Mouse (Mus musculus) CD4-positive, CD25-positive, alpha-beta regulatory T cell, adult 9 weeks (primary cell): Measurements from ENCODE around the gene Mkrn1. TPM values are rescaled to one million over a fixed set of nuclear protein-coding genes. Genes with fewer than 3 reads are reported as not detected.

Experiments used
- polyA plus RNA-seq: library from polyadenylated mRNA; unstranded; fragments of 100-300 nt; shearing (Covaris generic); gene quantifications from one replicate; pipeline ENCODE4 v1.2.1, GENCODE M21; 2017

The Mkrn1 gene
- polyA plus RNA-seq = 110 TPM

DNA sequence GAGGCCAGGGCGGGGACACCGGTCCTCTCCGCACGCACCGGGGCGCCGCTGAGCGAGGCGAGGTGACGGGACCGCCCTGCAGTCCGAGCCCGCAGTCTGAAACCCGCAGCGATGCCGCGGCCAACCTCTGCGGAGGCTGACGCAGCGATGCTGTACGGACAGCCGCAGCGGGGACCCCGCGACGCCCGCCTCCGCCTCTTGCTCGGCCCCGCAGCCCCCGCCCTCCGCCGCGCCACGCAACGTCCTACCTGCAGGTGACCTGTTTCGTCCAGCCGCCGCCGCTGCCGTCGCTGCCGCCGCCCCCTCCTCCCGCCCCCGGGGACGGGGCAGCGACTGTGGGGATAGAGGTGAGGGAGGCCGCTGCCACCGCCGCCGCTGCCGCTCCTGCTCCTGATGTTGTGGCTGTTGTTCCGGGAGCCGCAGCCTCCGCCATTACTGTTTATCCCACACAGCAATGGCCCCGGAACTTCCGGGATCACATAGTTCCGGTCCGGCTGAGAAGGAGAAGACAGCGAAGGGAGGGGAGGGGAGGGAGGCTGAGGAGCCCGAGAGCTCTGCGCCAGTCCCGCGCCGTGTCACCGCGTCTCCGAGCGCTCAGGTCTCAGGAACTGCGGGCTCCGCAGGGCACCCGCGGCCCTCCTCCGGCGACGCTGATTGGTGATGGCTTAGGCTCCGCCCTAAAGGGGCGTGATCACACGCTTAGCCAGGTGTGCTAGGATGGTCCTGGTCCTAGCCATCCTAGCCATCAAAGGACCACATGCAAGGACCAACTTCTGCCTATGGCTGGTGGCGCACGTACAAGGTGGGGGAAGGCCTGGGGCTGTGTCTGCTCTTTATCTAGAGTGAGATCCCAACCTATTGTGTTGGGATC lies at the start of gene Mkrn1:
Gene Mkrn1, minus strand, starts transcription at position 612 of the 871 bp plus-strand sequence.

GRCm38 (mm10) chr6:39381125-39381880 lies 39.0 kb downstream of the Mkrn1 start, which contains the start of gene Rab19:
Rab19 (plus strand) TSS chr6:39381175.

DNA sequence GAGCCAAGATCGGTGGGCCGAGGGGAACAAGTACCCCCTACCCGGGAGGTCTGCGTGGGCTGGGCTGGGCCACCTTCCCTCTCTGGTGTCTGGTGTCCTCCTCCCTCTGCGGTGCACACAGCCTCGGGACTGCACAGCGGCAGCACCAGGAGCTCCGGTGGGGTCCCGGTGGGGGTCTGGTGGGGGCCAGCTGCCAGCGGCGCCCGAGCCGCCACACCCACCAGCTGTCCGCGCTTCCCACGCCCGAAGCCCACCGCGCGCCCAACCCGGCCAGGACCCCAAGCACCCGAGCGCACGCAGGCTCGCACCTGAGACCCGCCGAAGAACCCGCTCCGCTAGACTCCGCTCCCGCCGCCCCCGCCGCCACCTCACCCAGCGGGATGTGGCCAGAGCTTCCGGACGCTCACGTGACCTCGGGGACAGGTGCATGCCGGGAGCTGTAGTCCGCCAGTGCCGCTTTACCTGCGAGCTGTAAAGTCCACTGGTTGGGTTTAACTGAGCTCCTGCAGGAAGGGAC lies 42.9 kb downstream of the Mkrn1 start, which contains the start of gene Slc37a3:
Gene Slc37a3, minus strand, starts transcription at position 365 of the 517 bp plus-strand sequence.

Other genes with a start within 250 kb of the Mkrn1 start
- gene Kdm7a, start 213.7 kb downstream of the Mkrn1 start, polyA plus RNA-seq = 9.6 TPM
- gene Slc37a3, start 42.8 kb downstream of the Mkrn1 start, polyA plus RNA-seq = 52.8 TPM
- 51.1 TPM for gene Rab19, start 39.3 kb downstream of the Mkrn1 start, polyA plus RNA-seq
- 0.31 TPM for gene Dennd2a, start 137.4 kb upstream of the Mkrn1 start, polyA plus RNA-seq
- 51.3 TPM for gene Adck2, start 153.4 kb upstream of the Mkrn1 start, polyA plus RNA-seq
- 1.6 TPM for gene Gm42420, start 165.3 kb upstream of the Mkrn1 start, polyA plus RNA-seq
- 142 TPM for gene Ndufb2, start 172.1 kb upstream of the Mkrn1 start, polyA plus RNA-seq